8 mouse cellular contexts compared by ENCODE assay signal in genomic region chr13:106936256-106937137, GRCm38 (mm10). TPM values are rescaled to one million over a fixed set of nuclear protein-coding genes. Genes with fewer than 3 reads are reported as not detected.
DNase-seq lines count a peak whose midpoint lies in the region; ATAC-seq and TF ChIP-seq lines count a peak whose summit lies in the region.

Gene Ipo11, minus strand, starts transcription at chr13:106936958.

- H3K27me3 ChIP-seq in ES-Bruce4 (ENCODE audit: control insufficient read depth, insufficient read depth, low read length, poor library complexity, severe bottlenecking), result no peaks in the 10 kb centered on the region
- H3K27me3 ChIP-seq in forebrain, embryonic 13.5 days, result no peaks in the 10 kb centered on the region
- no peaks in the 10 kb centered on the region for H3K27me3 ChIP-seq in liver, postnatal 0 days (ENCODE audit: insufficient read depth, low read length)
- no peaks in the 10 kb centered on the region for H3K27me3 ChIP-seq in neural tube, embryonic 14.5 days (ENCODE audit: control insufficient read depth, insufficient read depth, low read length)

- whole genome bisulfite sequencing in forebrain, embryonic 13.5 days, result under 1% methylated on average over 80 of the region's 84 CpGs
- WGBS in large intestine, adult 2 months, result under 1% methylated on average over 84 of the region's 84 CpGs
- WGBS in liver, postnatal 0 days (ENCODE audit: insufficient replicate concordance), result 3% methylated on average over 80 of the region's 84 CpGs
- under 1% methylated on average over 82 of the region's 84 CpGs for WGBS in neural tube, embryonic 14.5 days

- H3K9me3 ChIP-seq in ES-Bruce4 (replicated peaks; ENCODE audit: control insufficient read depth, insufficient read depth, low read length, poor library complexity, severe bottlenecking), result no peaks in the 10 kb centered on the region
- H3K9me3 ChIP-seq in forebrain, embryonic 13.5 days (replicated peaks), result no peaks in the 10 kb centered on the region
- H3K9me3 ChIP-seq in liver, postnatal 0 days (ENCODE audit: low read length), result no peaks in the 10 kb centered on the region
- H3K9me3 ChIP-seq in neural tube, embryonic 14.5 days (ENCODE audit: control insufficient read depth, low read length), result no peaks in the 10 kb centered on the region

- no peak for TF ChIP-seq CTCF in ES-Bruce4 (IDR thresholded peaks at IDR 0.05; ENCODE audit: low read depth, low read length)
- TF ChIP-seq CTCF in liver, postnatal 0 days (IDR thresholded peaks at IDR 0.05; ENCODE audit: low read depth), result no peak

- ATAC-seq in cerebellum, adult (ENCODE audit: insufficient number of reproducible peaks, low FRiP score, low TSS enrichment), result peak; percentile 98
- ATAC-seq in forebrain, embryonic 13.5 days, result peak; percentile 99
- ATAC-seq in liver, postnatal 0 days, result peak; percentile 99
- ATAC-seq in neural tube, embryonic 14.5 days (ENCODE audit: low read depth), result peak; percentile 98

- no peaks in the 10 kb centered on the region for H3K4me1 ChIP-seq in ES-Bruce4 (ENCODE audit: control insufficient read depth, insufficient read depth, low read length)
- peaks cover 10% of the 10 kb centered on the region for H3K4me1 ChIP-seq in forebrain, embryonic 13.5 days
- H3K4me1 ChIP-seq in liver, postnatal 0 days (ENCODE audit: insufficient read depth), result no peaks in the 10 kb centered on the region
- 0 out of 2 replicates have a peak, but pooled peaks cover 5% of the 10 kb centered on the region for H3K4me1 ChIP-seq in neural tube, embryonic 14.5 days (ENCODE audit: control insufficient read depth, insufficient read depth, low read length)

- peak within 1 kb of the TSS; percentile 93 for H3K4me3 ChIP-seq in ES-Bruce4 (ENCODE audit: low read depth, low read length)
- H3K4me3 ChIP-seq in forebrain, embryonic 13.5 days, result peak within 1 kb of the TSS; percentile 100
- H3K4me3 ChIP-seq in liver, postnatal 0 days (ENCODE audit: low read depth, low read length), result peak within 1 kb of the TSS; percentile 98
- H3K4me3 ChIP-seq in neural tube, embryonic 14.5 days (ENCODE audit: low read depth, low read length), result peak within 1 kb of the TSS; percentile 60

- H3K4me2 ChIP-seq in forebrain, embryonic 13.5 days, result peak within 1 kb of the TSS; percentile 74
- H3K4me2 ChIP-seq in liver, postnatal 0 days (ENCODE audit: low read depth, low read length), result peak within 1 kb of the TSS; percentile 84
- peak within 1 kb of the TSS; percentile 61 for H3K4me2 ChIP-seq in neural tube, embryonic 14.5 days (ENCODE audit: low read depth, low read length)

- no peak for TF ChIP-seq EP300 in ES-Bruce4 (IDR thresholded peaks at IDR 0.05; ENCODE audit: insufficient read depth, low read depth, low read length)
- no peak for TF ChIP-seq EP300 in liver, postnatal 0 days (IDR thresholded peaks at IDR 0.05; ENCODE audit: low read depth)

- peak; percentile 93 to 95 for DNase-seq in heart, postnatal 10 days
- peak; percentile 91 for DNase-seq in large intestine, adult 2 months (ENCODE audit: low read depth, low spot score)
- peak; percentile 95 for DNase-seq in liver, postnatal 0 days
- peak; percentile 94 for DNase-seq in testis, postnatal 10 days (ENCODE audit: low spot score)

- H3K9ac ChIP-seq in ES-Bruce4 (ENCODE audit: low read depth, poor library complexity, severe bottlenecking), result peak within 1 kb of the TSS; percentile 89
- peak within 1 kb of the TSS; percentile 92 for H3K9ac ChIP-seq in forebrain, embryonic 13.5 days
- H3K9ac ChIP-seq in liver, postnatal 0 days (replicated peaks), result peak within 1 kb of the TSS; percentile 93
- peak within 1 kb of the TSS; percentile 75 for H3K9ac ChIP-seq in neural tube, embryonic 14.5 days (replicated peaks; ENCODE audit: low read depth, low read length)

- H3K27ac ChIP-seq in ES-Bruce4 (ENCODE audit: insufficient read depth, low read length), result 0 out of 2 replicates have a peak within 1 kb of the TSS, but pooled peaks have one; percentile 9
- H3K27ac ChIP-seq in forebrain, embryonic 13.5 days, result peak within 1 kb of the TSS; percentile 86
- H3K27ac ChIP-seq in liver, postnatal 0 days (ENCODE audit: low read depth), result peak within 1 kb of the TSS; percentile 68
- H3K27ac ChIP-seq in neural tube, embryonic 14.5 days (ENCODE audit: low read depth, low read length), result peak within 1 kb of the TSS; percentile 61

- TF ChIP-seq POLR2A in ES-Bruce4 (IDR thresholded peaks at IDR 0.05; ENCODE audit: insufficient read depth, low read length), result no peak

- intact Hi-C loops in heart, postnatal 10 days (cut with DNase I), result no loop called here

- H3K36me3 ChIP-seq in ES-Bruce4 (ENCODE audit: control insufficient read depth, insufficient read depth, low read length, poor library complexity, severe bottlenecking), result no peaks in the 10 kb centered on the region
- H3K36me3 ChIP-seq in forebrain, embryonic 13.5 days (ENCODE audit: poor library complexity, severe bottlenecking), result no peaks in the 10 kb centered on the region
- no peaks in the 10 kb centered on the region for H3K36me3 ChIP-seq in liver, postnatal 0 days (replicated peaks; ENCODE audit: insufficient read depth, low read length)
- H3K36me3 ChIP-seq in neural tube, embryonic 14.5 days (ENCODE audit: control insufficient read depth, insufficient read depth, low read length), result no peaks in the 10 kb centered on the region

RNA-seq across cellular contexts. Expression of gene Ipo11, which starts in this region (rescaled TPM):
- 68.5 and 77.7 TPM in 2 replicates for polyA plus RNA-seq in ES-Bruce4 (2011; ENCODE audit: insufficient read depth, insufficient read length, low read depth, missing spikeins)
- polyA plus RNA-seq in forebrain, embryonic 13.5 days (2015; fragmentation: Nextera tagmentation; extraction: Ambion mirVana), result 50.3 and 54.7 TPM in 2 replicates
- total RNA-seq in heart, postnatal 10 days (2021), result 10 to 100 TPM; 26.9 to 27.4 TPM
- polyA plus RNA-seq in large intestine, adult 2 months (2012; rRNA removed), result 9.3 and 9.4 TPM in 2 replicates
- 16.0 and 17.1 TPM in 2 replicates for polyA plus RNA-seq in liver, postnatal 0 days (2015; fragmentation: Nextera tagmentation; extraction: Ambion mirVana)
- 42.4 and 45.1 TPM in 2 replicates for polyA plus RNA-seq in neural tube, embryonic 14.5 days (2014; fragmentation: Nextera tagmentation; extraction: Ambion mirVana)

Comparison
In these comparisons a context has a peak if more than half of its experiments do, and no peak if none do; other contexts are left out.
1. Peak in every context shown above with its lines: DNase-seq, ATAC-seq, H3K4me3 ChIP-seq and H3K27ac ChIP-seq.
2. H3K27ac ChIP-seq: peak in every context shown above with its lines; median percentile 86 in forebrain, embryonic 13.5 days; 68 in liver, postnatal 0 days; 61 in neural tube, embryonic 14.5 days; 9 in ES-Bruce4.